Mouse (Mus musculus) liver, adult 2 months (tissue): ENCODE measurements around the gene Chn1.

Experiments
- CTCF ChIP-seq: fragments of 200-500 bp; IDR thresholded peaks from 2 replicates; pipeline ENCODE4 v1.5.1; 2011; ENCODE audit warnings: low read depth, low read length, control low read depth
- POLR2A ChIP-seq: fragments of 200-500 bp; IDR thresholded peaks from 2 replicates; pipeline ENCODE4 v1.6.1; 2011; ENCODE audit warnings: low read length, control low read depth; ENCODE audit not compliant: insufficient read depth; ENCODE audit errors: extremely low read depth

- TF ChIP-seq CTCF (no peak), POLR2A (no peak)
Measured at GRCm38 (mm10) chr2:73560899-73561664, 214.1 kb downstream of the Chn1 start.
